Mouse (Mus musculus) megakaryocyte progenitor cell, adult 5-6 weeks (primary cell): ENCODE results near the gene Folh1. TPM values are rescaled to one million over a fixed set of nuclear protein-coding genes. Genes with fewer than 3 reads are reported as not detected.
"Not testable (repeated sequence)": the region's sequence is repeated elsewhere in the genome, so short reads cannot be mapped to it uniquely, and the experiment has no call there.

Source experiments
- ATAC-seq: replicated peaks from 2 replicates; pipeline ENCODE4 v1.8.0; 2016; ENCODE audit warnings: mild to moderate bottlenecking, moderate TSS enrichment, inconsistent platforms; ENCODE audit not compliant: poor library complexity
- total RNA-seq, 2 experiments: library from RNA; stranded (forward) in 1 of 2; stranded (reverse) in 1 of 2; fragments of 157-497, 149-512 nt in 1 of 2; fragments of 200-1000 nt in 1 of 2; gene quantifications; 2 replicates each; pipeline versions ENCODE4 v1.2.3 to v1.2.4; 2015 to 2017

The Folh1 gene
- total RNA-seq (2015): not detected in 2 replicates
- not detected in 2 replicates for total RNA-seq (2017)

DNA sequence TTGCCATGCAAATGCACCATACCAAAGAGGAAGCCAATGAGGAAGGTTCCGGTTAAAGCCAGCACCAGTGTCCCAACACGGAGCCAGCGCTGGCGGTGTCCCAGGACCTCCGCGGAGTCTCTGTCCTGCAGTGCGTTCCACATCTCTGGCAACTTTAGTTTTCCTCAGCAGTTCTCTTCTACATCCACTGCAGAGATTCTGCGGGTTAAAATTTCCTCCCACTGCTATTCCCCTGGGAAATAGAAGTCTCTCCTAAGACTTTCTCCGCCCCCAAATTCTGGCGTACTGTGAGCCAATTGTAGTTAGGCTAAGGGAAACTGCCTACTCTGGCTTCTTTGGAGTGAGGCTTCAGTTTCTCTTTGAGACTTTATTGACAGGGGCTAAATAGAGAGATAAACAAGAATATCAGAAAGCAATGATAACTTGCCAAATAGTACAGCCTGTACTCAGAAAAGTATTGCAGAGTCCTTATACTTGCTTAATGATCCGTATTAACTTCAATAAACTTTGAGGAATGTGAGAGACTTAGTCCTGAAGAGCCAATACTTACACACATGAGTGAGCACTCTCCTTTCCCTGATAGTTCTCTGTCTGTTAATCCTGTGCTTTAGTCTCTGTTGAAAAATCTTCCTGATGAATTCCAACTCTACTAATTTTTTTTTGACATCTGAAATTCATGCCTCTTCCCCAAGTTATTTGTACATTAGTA is at the start of gene Folh1:
Gene Folh1, minus strand, starts transcription at position 327 of the 709 bp plus-strand sequence.
- no peak for ATAC-seq

DNA sequence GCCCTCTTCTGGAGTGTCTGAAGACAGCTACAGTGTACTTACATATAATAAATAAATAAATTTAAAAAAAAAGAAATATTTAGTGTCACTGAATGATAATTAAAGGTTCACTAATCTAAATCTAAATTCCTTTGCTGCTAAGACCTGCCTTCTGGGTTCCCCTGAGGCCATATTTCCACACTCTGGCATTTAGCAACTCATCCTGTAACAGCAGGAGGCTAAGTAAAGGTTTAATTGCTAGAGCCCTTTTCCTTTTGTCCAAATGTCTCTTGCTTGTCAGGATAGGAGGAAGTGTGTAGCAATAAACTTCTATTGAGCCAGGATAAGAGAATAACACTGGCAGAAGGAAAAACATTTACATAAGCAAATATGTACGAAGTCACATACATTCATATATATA is 40.7 kb upstream of the Folh1 start:
- no peak for ATAC-seq

- ATAC-seq: not testable (repeated sequence)
Observed at GRCm38 (mm10) chr7:86815716-86816115, 40.0 kb upstream of the Folh1 start.

- ATAC-seq: not testable (repeated sequence)
Observed at GRCm38 (mm10) chr7:86815241-86815640, 39.5 kb upstream of the Folh1 start.

GRCm38 (mm10) chr7:86794727-86795126 is 19.0 kb upstream of the Folh1 start, which contains the start of gene Vmn2r77:
Gene Vmn2r77 (plus strand): TSS chr7:86795027.
- ATAC-seq: no peak

DNA sequence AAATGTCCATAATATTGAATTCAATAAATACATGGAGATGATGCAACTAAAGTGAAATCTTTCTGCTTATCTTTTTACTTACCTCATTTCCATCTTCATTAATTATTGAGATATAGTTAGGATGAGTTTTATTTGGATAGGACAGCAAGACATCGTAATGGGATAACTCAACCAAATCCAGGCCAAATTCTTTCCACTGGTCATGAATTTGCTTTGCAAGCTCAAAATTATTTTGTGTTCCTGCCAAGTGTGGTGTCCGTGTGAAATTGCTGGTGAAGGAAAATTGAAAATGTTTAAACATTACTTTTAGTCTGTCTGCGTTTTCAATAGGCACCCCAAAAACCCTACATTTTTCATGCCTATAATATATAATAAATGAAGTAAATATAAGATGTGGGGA is 4.1 kb downstream of the Folh1 start:
- ATAC-seq: no peak

GRCm38 (mm10) chr7:86764628-86765027 is 11.1 kb downstream of the Folh1 start:
- ATAC-seq: no peak

- no peak for ATAC-seq
Observed at GRCm38 (mm10) chr7:86760751-86761150, 15.0 kb downstream of the Folh1 start.

GRCm38 (mm10) chr7:86725013-86725412 is 50.7 kb downstream of the Folh1 start:
- ATAC-seq: no peak

- no peak for ATAC-seq
Observed at GRCm38 (mm10) chr7:86688030-86688429, 87.7 kb downstream of the Folh1 start, which contains the start of gene Olfr292. Gene Olfr292 (plus strand): TSS chr7:86688330.

Other genes with a start within 250 kb of the Folh1 start
- gene Olfr295, start 192.1 kb downstream of the Folh1 start, total RNA-seq (2015): not detected in 2 replicates
- gene Olfr295, start 192.1 kb downstream of the Folh1 start, total RNA-seq (2017): not detected in 2 replicates
- gene Olfr294, start 159.3 kb downstream of the Folh1 start, total RNA-seq (2015): not detected in 2 replicates
- gene Olfr294, start 159.3 kb downstream of the Folh1 start, total RNA-seq (2017): not detected in 2 replicates
- not detected in 2 replicates for gene Olfr293, start 126.9 kb downstream of the Folh1 start, total RNA-seq (2015)
- gene Olfr293, start 126.9 kb downstream of the Folh1 start, total RNA-seq (2017): not detected in 2 replicates
- not detected in 2 replicates for gene Olfr292, start 87.6 kb downstream of the Folh1 start, total RNA-seq (2015)
- gene Olfr292, start 87.6 kb downstream of the Folh1 start, total RNA-seq (2017): not detected in 2 replicates
- gene Vmn2r77, start 19.1 kb upstream of the Folh1 start, total RNA-seq (2015): not detected in 2 replicates
- not detected in 2 replicates for gene Vmn2r77, start 19.1 kb upstream of the Folh1 start, total RNA-seq (2017)
- not detected in 2 replicates for gene Vmn2r78, start 139.2 kb upstream of the Folh1 start, total RNA-seq (2015)
- not detected in 2 replicates for gene Vmn2r78, start 139.2 kb upstream of the Folh1 start, total RNA-seq (2017)
- gene Vmn2r79, start 220.2 kb upstream of the Folh1 start, total RNA-seq (2015): not detected in 2 replicates
- gene Vmn2r79, start 220.2 kb upstream of the Folh1 start, total RNA-seq (2017): not detected in 2 replicates